Mouse (Mus musculus): ENCODE results near the gene Gab2.

The Gab2 gene

GRCm38 (mm10) chr7:97251638-97252037 lies 170.3 kb downstream of the Gab2 start:
- DNase-seq (ENCODE audit: low spot score in 2 of 2), result no peak

DNA sequence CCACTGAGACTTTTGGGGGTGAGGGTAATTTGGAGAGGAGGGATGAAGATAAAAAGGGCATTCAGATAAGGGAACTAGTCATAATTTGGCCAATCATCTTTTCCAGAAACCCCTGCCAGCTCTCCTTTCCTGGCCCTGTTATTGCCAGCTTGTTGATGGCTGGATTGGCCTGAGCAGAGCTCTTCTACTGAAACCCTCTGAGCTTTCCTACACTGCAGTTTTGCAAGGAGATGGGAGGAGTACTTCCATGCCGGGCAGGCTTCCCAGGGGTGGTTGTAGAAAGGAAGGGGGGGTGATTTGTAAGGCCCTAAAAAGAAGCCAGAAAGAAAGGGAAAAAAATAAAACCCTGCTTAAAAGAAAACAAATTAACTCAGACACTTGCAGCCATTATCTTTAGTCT lies 181.2 kb downstream of the Gab2 start:
- no peak for DNase-seq (ENCODE audit: low spot score in 2 of 2)

DNA sequence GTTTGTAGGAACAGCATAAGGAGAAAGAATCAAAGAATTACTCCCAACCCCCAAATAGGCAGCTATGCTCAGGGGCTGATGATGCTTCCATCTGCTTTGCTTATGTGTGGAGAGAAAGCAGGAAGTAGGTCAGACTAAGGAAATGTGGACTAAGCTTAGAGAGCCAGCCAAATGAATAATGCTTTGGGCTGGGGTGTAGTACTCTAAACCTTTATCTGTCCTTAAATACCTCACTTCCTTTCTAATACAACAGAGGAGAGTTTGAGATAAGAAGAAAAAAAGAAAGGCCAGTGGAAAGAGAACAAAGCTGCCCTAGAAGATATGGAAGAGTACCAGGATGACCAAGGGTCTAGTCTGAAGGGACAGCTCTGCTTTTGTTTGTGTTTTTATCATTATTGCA lies 189.0 kb downstream of the Gab2 start:
- no peak for DNase-seq (ENCODE audit: low spot score in 2 of 2)

GRCm38 (mm10) chr7:97271068-97271467 lies 189.7 kb downstream of the Gab2 start:
- DNase-seq (ENCODE audit: low spot score in 2 of 2), result no peak

DNA sequence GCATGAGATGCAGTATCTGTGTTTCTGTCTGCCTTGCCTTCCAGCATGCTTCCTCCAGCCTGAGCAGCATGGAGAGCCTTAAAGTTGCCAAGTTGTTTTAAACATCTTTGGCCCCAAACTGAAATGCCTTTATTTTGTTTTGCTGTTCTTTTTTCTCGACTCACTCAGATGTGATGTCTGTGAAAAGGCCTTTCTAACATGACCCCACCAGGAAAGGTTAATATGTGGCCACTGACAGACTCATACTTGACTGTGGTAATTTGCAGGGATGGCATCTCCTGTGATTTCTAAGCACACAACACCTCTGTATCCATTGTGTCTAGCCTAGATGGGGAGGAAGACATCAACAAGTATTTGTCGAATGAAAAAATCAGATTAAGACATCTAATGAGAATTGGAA lies 215.6 kb downstream of the Gab2 start:
- no peak for DNase-seq (ENCODE audit: low spot score in 2 of 2)

GRCm38 (mm10) chr7:97297466-97297865 lies 216.1 kb downstream of the Gab2 start:
- DNase-seq (ENCODE audit: low spot score in 2 of 2), result peak; percentile 45 to 58

DNA sequence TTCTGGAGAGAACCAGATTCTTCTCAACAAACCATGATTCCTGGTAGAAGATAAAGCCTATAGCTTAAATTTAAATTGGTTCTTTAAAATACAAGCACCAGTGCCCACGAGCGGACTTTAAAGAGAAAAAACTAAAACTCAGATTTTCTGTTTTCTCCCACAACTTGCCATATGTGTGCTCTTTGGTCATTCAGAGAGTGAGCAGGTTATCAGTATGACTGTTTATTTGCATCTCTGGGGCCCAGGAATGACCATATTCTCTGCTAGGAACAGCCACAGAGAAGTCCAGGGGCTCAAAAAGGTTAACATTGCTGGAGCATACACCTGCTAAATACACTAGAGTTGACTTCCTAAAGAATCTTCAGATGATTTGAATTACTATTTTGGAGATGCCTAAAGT lies 216.9 kb downstream of the Gab2 start:
- DNase-seq (ENCODE audit: low spot score in 2 of 2), result no peak

DNA sequence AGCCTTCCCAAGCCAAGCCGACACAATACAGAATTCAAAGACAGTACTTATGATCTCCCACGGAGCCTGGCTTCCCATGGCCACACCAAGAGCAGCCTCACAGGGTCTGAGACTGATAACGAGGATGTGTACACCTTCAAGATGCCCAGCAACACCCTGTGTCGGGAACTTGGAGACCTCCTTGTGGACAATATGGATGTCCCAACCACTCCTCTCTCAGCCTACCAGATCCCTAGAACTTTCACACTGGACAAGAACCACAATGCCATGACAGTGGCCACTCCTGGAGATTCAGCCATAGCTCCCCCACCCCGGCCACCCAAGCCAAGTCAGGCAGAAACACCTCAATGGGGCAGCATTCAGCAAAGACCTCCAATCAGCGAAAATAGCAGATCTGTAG lies 217.6 kb downstream of the Gab2 start:
- no peak for DNase-seq (ENCODE audit: low spot score in 2 of 2)

- DNase-seq (ENCODE audit: low spot score in 2 of 2), result no peak
Observed at GRCm38 (mm10) chr7:97300914-97301313, 219.5 kb downstream of the Gab2 start.

- DNase-seq (ENCODE audit: low spot score in 2 of 2), result no peak
Observed at GRCm38 (mm10) chr7:97301321-97301720, 219.9 kb downstream of the Gab2 start.

- no peak for DNase-seq (ENCODE audit: low spot score in 2 of 2)
Observed at GRCm38 (mm10) chr7:97302261-97302660, 220.9 kb downstream of the Gab2 start.

DNA sequence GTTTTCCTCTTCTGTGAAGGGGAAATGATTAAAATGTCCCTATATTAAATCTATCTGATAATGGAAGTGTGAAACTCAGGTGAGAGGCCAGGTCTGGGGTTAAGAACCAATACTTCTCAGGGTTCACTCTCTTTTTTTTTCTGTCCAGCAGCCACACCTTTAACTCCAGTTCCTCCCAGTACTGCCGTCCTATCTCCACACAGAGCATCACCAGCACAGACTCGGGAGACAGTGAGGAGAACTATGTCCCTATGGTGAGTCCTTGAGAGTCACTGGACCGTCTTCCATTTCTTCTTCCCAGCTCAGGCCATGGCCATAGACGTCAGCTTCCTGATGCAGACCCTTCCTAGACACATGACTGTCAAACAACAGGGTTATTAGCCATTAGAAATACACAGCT lies 221.5 kb downstream of the Gab2 start:
- no peak for DNase-seq (ENCODE audit: low spot score in 2 of 2)

DNA sequence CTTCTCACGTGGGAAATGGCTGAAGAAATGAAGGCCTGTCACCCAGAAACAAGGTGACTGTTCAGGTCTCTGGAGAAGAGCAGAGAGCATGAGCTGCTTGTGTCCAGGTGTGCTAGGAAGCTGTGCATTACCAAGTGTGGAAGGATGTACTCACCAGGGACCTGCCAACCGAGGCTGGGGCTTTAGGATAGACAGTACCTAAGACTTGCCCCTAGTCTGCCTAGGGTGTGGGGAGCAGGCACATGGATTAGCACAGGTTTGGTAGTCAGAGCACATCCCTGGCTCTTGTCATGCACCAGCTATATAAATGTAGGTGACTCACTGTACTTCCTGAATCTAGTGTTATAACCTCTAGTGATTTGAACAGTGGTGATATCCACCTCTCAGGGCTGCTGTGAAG lies 222.2 kb downstream of the Gab2 start:
- peak in 1 of 2 experiments; percentile 1 for DNase-seq (ENCODE audit: low spot score in 2 of 2)

- DNase-seq (ENCODE audit: low spot score in 2 of 2), result no peak
Observed at GRCm38 (mm10) chr7:97304471-97304870, 223.1 kb downstream of the Gab2 start.

DNA sequence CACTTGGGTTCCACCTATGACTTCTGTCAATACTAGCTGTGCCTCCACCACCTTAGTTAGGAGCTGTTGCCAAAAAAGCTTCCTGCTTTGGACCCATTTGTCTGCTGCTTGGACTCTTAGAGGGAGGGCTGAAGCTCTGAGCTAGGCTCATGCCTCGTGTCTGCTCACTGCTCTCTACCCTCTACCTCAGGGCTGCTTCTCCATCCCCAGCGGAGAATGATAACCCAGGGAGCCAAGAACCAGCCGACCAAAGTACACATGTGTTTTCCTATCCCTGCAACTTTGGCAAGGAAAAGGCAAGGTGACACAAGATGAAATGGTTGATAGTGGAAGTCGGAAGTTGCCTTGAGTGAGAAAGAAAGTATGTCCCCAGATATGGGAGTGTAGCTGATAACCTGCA lies 223.8 kb downstream of the Gab2 start:
- DNase-seq (ENCODE audit: low spot score in 2 of 2), result peak; percentile 1 to 2

DNA sequence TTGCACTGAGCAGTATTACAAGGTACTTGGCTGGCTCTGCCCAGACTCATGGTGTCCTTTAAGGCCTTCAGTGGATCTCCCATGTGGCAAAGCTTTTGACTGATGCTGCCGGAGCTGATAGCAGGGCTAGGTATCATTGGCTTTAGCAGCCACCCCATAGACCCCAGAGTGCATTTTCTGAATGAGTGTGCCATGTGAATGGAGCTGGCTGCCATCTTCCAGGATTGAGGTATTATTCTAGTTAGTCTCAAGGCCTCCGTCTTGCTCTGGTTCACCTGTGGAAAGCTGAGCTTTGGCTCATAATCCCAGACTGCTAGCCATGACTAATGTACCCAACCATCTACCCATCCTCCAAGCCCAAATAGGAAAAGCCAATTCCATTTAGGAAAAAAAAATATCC lies 225.4 kb downstream of the Gab2 start:
- DNase-seq (ENCODE audit: low spot score in 2 of 2), result peak in 1 of 2 experiments; percentile 1

- peak in 1 of 2 experiments; percentile 3 for DNase-seq (ENCODE audit: low spot score in 2 of 2)
Observed at GRCm38 (mm10) chr7:97307546-97307945, 226.2 kb downstream of the Gab2 start.

DNA sequence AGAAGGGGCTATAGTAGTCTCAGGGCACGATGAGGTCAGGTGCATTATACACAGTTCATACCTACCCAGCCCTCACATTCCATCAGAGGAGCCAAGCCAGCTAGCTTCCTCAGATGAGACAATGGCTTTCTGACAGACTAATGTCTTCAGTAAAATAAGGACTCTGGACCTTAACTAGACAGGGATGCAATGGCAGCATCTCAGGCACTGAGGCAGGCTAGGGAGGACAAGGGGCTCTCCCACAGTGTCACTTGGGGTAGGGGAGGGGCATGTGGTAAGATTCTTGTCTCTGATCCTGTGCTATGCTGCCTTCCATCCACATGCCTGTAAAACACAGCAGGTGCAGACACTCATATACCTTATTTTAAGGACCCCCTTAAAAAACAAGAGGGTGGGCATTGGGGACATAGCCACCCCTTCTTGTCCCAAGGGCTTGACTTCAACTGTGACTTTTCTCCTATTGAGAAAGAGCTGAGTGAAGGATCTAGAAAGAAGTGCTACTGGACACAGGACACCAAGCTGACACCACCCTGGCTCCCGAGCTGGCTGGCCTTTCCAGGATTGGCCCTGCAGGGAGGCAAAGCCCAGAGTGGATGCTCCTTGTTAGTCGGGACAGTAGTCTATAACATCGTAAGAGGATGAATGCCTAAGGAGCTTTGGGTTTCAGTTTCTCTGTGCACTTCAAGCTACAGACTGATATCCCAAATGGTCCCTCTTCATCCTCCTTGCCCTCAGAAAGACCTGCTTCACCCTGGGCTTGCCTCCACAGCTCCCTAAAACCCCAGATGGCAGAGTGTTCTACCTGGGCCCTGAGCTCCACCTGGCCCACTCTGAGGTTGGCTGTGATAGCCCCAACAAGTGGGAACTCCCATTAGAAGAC lies 228.3 kb downstream of the Gab2 start:
- peak in 1 of 2 experiments; percentile 1 for DNase-seq (ENCODE audit: low spot score in 2 of 2)

DNA sequence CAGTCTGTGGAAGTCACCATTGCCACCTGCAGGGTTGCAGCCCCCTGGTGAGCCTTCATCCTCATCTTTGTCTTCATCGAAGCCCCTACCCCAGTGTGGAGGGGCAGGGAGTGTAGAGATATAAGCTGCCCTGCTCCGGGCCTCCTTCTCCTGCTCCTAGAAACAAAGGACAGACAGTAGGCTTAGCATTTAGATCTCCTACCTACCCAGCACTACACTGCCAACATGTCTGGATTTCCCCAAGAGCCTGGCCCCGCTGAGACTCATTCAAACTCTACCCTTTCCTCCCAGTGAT lies 228.9 kb downstream of the Gab2 start:
- DNase-seq (ENCODE audit: low spot score in 2 of 2), result peak in 1 of 2 experiments; percentile 1

GRCm38 (mm10) chr7:97311620-97312019 lies 230.2 kb downstream of the Gab2 start:
- DNase-seq (ENCODE audit: low spot score in 2 of 2), result peak in 1 of 2 experiments; percentile 1

GRCm38 (mm10) chr7:97312196-97312595 lies 230.8 kb downstream of the Gab2 start:
- DNase-seq (ENCODE audit: low spot score in 2 of 2), result peak in 1 of 2 experiments; percentile 2

- DNase-seq (ENCODE audit: low spot score in 2 of 2), result peak in 1 of 2 experiments; percentile 1
Observed at GRCm38 (mm10) chr7:97312856-97313255, 231.5 kb downstream of the Gab2 start.

DNA sequence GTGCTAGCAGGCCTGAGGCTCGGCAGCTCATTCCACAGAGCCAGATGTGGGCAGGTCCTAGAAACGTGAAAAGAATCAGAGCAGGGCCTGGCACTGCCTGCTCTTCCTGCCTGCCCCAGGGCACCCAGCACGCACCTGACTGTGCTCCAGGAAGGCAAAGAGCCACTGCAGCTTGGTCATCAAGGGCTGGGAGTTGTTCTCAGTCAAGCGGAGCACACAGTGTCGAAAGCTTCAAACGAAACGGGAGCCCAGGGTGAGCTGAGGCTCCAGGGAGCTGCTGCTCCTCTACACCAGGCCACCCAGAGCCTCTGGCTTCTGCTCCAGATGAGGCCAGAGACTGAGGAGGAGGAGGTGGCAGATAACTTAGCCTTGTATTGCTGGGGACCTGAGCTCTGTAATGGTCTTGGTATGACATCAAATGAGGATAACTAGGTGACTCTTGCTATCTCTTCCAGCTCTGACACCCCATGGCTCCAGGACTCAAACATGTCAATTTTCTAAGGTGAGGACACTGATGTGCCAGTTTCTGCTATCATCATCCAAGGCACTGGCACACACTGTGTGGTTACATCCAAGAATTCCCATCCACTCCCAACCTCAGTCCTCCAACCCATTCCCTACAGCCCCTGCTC lies 232.1 kb downstream of the Gab2 start:
- peak in 1 of 2 experiments; percentile 0 for DNase-seq (ENCODE audit: low spot score in 2 of 2)
